Mouse (Mus musculus) heart, embryonic 14.5 days (tissue): ENCODE results near the gene Sgcd. TPM values are rescaled to one million over a fixed set of nuclear protein-coding genes. Genes with fewer than 3 reads are reported as not detected.

Experiments used
- ATAC-seq: fragments of 200-750 bp; cut with Nextera tagmentation; 2 replicates; pipeline ENCODE4 v1.8.0; 2017; ENCODE audit warnings: low read depth, moderate TSS enrichment; ENCODE audit not compliant: insufficient number of reproducible peaks, insufficient read depth, low FRiP score
- H3K27ac ChIP-seq, 2 experiments: fragments of 200-500 bp in 1 of 2; fragments of 300-500 bp in 1 of 2; sonication (generic) in 1 of 2; replicated peaks in 1 of 2; 2 replicates each; pipeline ENCODE4 v1.5.1; 2012 to 2014; ENCODE audit warnings: low read depth in 2 of 2, low read length in 2 of 2, control low read depth in 1 of 2, mild to moderate bottlenecking in 1 of 2, mixed read lengths in 1 of 2; ENCODE audit not compliant: control insufficient read depth in 1 of 2, insufficient read depth in 1 of 2
- H3K27me3 ChIP-seq: fragments of 300-500 bp; sonication (generic); 2 replicates; pipeline ENCODE4 v1.6.1; 2014; ENCODE audit warnings: mild to moderate bottlenecking, low read length, control low read depth; ENCODE audit not compliant: control insufficient read depth, insufficient read depth
- H3K36me3 ChIP-seq: fragments of 300-500 bp; sonication (generic); 2 replicates; pipeline ENCODE4 v1.6.1; 2014; ENCODE audit warnings: mild to moderate bottlenecking, control low read depth, low read length, mixed read lengths; ENCODE audit not compliant: control insufficient read depth, insufficient read depth
- H3K4me1 ChIP-seq, 2 experiments: fragments of 200-500 bp in 1 of 2; fragments of 300-500 bp in 1 of 2; sonication (generic) in 1 of 2; 2 replicates each; pipeline ENCODE4 v1.6.1; 2012 to 2014; ENCODE audit warnings: low read length in 2 of 2, control low read depth in 1 of 2, mixed read lengths in 1 of 2; ENCODE audit not compliant: control insufficient read depth in 2 of 2, insufficient read depth in 2 of 2
- H3K4me2 ChIP-seq: fragments of 300-500 bp; sonication (generic); 2 replicates; pipeline ENCODE4 v1.6.1; 2014; ENCODE audit warnings: mild to moderate bottlenecking, low read length
- H3K4me3 ChIP-seq, 2 experiments: fragments of 200-500 bp in 1 of 2; fragments of 300-500 bp in 1 of 2; sonication (generic) in 1 of 2; 2 replicates each; pipeline ENCODE4 v1.5.1; 2012 to 2014; ENCODE audit warnings: low read length in 2 of 2, mild to moderate bottlenecking in 2 of 2, control low read depth in 1 of 2, low read depth in 1 of 2, moderate library complexity in 1 of 2; ENCODE audit not compliant: control insufficient read depth in 1 of 2, insufficient read depth in 1 of 2
- H3K9ac ChIP-seq: fragments of 300-500 bp; sonication (generic); 2 replicates; pipeline ENCODE4 v1.6.1; 2014; ENCODE audit warnings: mild to moderate bottlenecking, low read length
- H3K9me3 ChIP-seq: fragments of 300-500 bp; sonication (generic); 2 replicates; pipeline ENCODE4 v1.6.1; 2016; ENCODE audit warnings: low read length, control low read depth; ENCODE audit not compliant: control insufficient read depth
- WGBS: fragments of 180-500 bp; shearing (Covaris S2); extraction: QIAGEN DNeasy Blood & Tissue Kit; methylation state at CpG from one replicate; pipeline ENCODE4 v1.1.7; 2014; 5-methylcytosine and 5-hydroxymethylcytosine counted together
- polyA plus RNA-seq: library from polyadenylated mRNA; unstranded; fragments of >200 nt; fragmentation: Nextera tagmentation; extraction: Ambion mirVana; gene quantifications from 2 replicates; pipeline ENCODE4 v1.2.1, GENCODE M21; 2014

The Sgcd gene
- polyA plus RNA-seq, 1 experiment from 2014 or later = 8.9 TPM

DNA sequence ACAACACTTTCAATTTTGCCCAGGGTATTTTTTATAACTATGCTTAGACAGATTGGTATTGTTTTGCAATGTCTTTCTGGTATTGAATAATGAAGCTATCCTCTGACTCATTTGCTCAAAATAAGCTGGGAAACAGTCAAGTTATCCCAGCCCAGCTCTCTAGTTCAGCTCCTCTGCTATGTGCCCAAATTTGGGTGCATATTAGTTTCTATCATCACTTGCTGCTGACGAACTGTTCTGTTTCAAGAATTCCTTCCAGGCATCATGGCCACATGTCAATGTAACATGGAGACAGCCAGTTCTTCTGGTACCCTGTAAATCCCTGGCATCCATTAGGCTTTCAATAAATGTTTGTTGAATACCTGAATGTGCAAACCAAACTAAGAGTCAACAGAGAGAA, 849.5 kb downstream of the Sgcd start:
- WGBS = 55% methylated on average over 1 of the region's 1 CpGs
- ATAC-seq = no peak
- no peak overlapping the region for H3K27ac ChIP-seq

DNA sequence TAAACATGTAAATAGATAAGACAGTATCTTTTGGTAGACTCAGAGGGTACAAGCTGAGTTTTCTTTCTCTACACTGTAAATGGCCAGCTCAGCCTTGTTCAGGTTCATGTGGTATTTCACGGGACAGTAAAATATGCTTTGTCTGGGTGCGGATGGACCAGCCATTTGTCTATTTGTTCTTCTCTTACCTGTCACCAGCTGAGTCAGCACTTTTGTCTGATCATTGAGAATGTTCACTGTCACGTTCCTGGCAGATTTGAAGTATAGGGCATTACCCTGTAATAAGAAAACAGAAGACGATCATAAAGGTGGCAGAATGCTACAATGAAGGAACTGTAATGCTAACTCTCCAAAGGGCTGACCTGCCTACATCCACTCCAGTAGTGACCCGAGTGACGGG, 856.4 kb downstream of the Sgcd start:
- 92% methylated on average over 6 of the region's 6 CpGs for WGBS
- no peak for ATAC-seq
- no peaks in the 10 kb centered on the region for H3K36me3 ChIP-seq
- no peaks in the 10 kb centered on the region for H3K27me3 ChIP-seq
- H3K27ac ChIP-seq = no peak overlapping the region
- H3K4me2 ChIP-seq = no peak overlapping the region
- no peak overlapping the region for H3K4me3 ChIP-seq
- no peak overlapping the region for H3K9ac ChIP-seq
- H3K4me1 ChIP-seq = no peaks in the 10 kb centered on the region
- no peaks in the 10 kb centered on the region for H3K9me3 ChIP-seq

More for the DNA sequence above, 849.5 kb downstream of the Sgcd start:
- no peak overlapping the region for H3K4me2 ChIP-seq
- no peaks in the 10 kb centered on the region for H3K27me3 ChIP-seq
- H3K9me3 ChIP-seq = 0 out of 2 replicates have a peak, but pooled peaks cover 3% of the 10 kb centered on the region
- H3K9ac ChIP-seq = no peak overlapping the region
- no peaks in the 10 kb centered on the region for H3K36me3 ChIP-seq
- no peaks in the 10 kb centered on the region; a peak in 2 of 4 replicates for H3K4me1 ChIP-seq
- H3K4me3 ChIP-seq = no peak overlapping the region

DNA sequence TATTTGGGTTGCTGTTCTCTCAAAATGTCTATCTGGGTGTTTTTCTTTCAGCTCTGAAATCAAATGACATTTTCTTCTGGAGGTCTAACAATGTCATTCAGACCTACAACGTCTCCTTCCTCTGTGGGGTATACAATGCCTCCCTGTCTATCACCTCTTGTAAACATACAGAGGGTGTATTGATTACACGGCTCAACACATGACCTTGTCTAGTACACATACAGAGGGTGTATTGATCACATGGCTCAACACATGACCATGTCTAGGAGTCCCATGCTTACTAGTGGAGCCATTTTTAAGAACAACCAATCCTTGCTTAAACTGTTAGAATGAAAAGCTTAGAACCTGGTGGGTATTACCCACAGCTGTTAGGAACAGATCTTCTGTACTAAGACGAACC, 858.3 kb downstream of the Sgcd start:
- no peak overlapping the region for H3K4me3 ChIP-seq
- H3K4me2 ChIP-seq = no peak overlapping the region
- no peaks in the 10 kb centered on the region for H3K9me3 ChIP-seq
- H3K9ac ChIP-seq = no peak overlapping the region
- no peaks in the 10 kb centered on the region for H3K36me3 ChIP-seq
- no peak overlapping the region for H3K27ac ChIP-seq
- H3K4me1 ChIP-seq = no peaks in the 10 kb centered on the region
- ATAC-seq = no peak
- 77% methylated on average over 3 of the region's 3 CpGs for WGBS
- no peaks in the 10 kb centered on the region for H3K27me3 ChIP-seq

- Histone ChIP-seq H3K27ac (no peak overlapping the region), H3K4me1 (no peaks in the 10 kb centered on the region), H3K4me3 (no peak overlapping the region), H3K9ac (no peak overlapping the region), H3K36me3 (no peaks in the 10 kb centered on the region), H3K9me3 (no peaks in the 10 kb centered on the region), H3K4me2 (no peak overlapping the region), H3K27me3 (no peaks in the 10 kb centered on the region)
- no peak for ATAC-seq
- 51% methylated on average over 7 of the region's 7 CpGs for WGBS
Observed at GRCm38 (mm10) chr11:47129992-47130391, 858.8 kb downstream of the Sgcd start.

DNA sequence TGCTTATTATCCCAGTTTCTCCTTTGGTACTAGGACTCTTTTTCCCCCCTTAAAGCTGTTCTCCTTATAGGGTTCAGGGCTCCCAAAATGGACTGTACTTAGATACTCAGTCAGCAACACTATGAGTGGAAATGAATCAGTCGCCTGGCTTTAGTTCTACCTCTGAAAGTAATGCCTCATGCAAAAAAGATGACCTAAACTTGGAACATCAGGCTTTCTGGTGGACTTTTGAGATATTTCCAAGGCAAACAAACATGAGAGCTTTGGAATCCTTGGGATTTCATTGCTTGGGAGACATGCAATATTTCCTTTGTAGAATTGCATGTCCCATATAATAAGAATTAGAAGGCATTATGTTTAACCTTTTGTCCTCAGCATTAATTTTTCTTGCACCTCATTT, 859.6 kb downstream of the Sgcd start:
- no peaks in the 10 kb centered on the region for H3K36me3 ChIP-seq
- no peak overlapping the region for H3K4me2 ChIP-seq
- no peaks in the 10 kb centered on the region for H3K4me1 ChIP-seq
- no peaks in the 10 kb centered on the region for H3K27me3 ChIP-seq
- H3K9ac ChIP-seq = no peak overlapping the region
- no peak overlapping the region for H3K4me3 ChIP-seq
- 76% methylated on average over 1 of the region's 1 CpGs for WGBS
- no peak overlapping the region for H3K27ac ChIP-seq
- no peaks in the 10 kb centered on the region for H3K9me3 ChIP-seq
- no peak for ATAC-seq

- ATAC-seq = no peak
- Histone ChIP-seq H3K27me3 (no peaks in the 10 kb centered on the region), H3K9me3 (no peaks in the 10 kb centered on the region), H3K9ac (no peak overlapping the region), H3K4me1 (no peaks in the 10 kb centered on the region), H3K4me3 (no peak overlapping the region), H3K27ac (no peak overlapping the region), H3K4me2 (no peak overlapping the region), H3K36me3 (no peaks in the 10 kb centered on the region)
- whole genome bisulfite sequencing = 90% methylated on average over 3 of the region's 3 CpGs
Observed at GRCm38 (mm10) chr11:47128331-47128730, 860.4 kb downstream of the Sgcd start.

DNA sequence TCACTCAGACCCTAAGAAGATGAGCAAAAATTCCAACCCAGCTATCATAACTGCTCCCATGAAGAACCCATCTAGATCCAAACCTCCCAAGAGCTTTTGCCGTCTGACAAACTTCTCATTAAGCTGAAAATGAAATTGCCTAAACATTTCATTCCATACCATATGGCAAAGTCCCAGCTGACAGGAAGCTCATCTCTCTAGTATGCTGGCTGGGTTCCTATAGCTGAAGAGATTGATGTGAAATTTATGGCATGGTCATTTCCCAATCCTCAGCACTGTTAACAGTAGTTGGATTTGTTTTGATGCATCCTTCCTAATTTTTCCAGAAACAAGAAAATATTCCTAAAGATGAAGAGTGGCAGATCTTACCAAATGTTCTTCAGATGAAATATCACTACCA, 867.9 kb downstream of the Sgcd start:
- Histone ChIP-seq H3K9me3 (no peaks in the 10 kb centered on the region), H3K4me2 (no peak overlapping the region), H3K36me3 (no peaks in the 10 kb centered on the region), H3K27me3 (no peaks in the 10 kb centered on the region), H3K4me1 (0 out of 4 replicates have a peak, but pooled peaks cover 0 to 4% of the 10 kb centered on the region in 2 experiments), H3K4me3 (no peak overlapping the region), H3K9ac (no peak overlapping the region), H3K27ac (no peak overlapping the region)
- 91% methylated on average over 1 of the region's 1 CpGs for WGBS
- ATAC-seq = no peak

- no peak overlapping the region for H3K4me2 ChIP-seq
- no peaks in the 10 kb centered on the region for H3K27me3 ChIP-seq
- no peak overlapping the region for H3K27ac ChIP-seq
- H3K36me3 ChIP-seq = no peaks in the 10 kb centered on the region
- 0 out of 4 replicates have a peak, but pooled peaks cover 0 to 4% of the 10 kb centered on the region in 2 experiments for H3K4me1 ChIP-seq
- no peaks in the 10 kb centered on the region for H3K9me3 ChIP-seq
- no peak for ATAC-seq
- H3K9ac ChIP-seq = no peak overlapping the region
- WGBS = 48% methylated on average over 2 of the region's 2 CpGs
- H3K4me3 ChIP-seq = no peak overlapping the region
Observed at GRCm38 (mm10) chr11:47117896-47118295, 870.9 kb downstream of the Sgcd start.
